Mouse (Mus musculus) gastrocnemius, postnatal 10 days (tissue): ENCODE data around the gene Ccdc102a. TPM values are rescaled to one million over a fixed set of nuclear protein-coding genes. Genes with fewer than 3 reads are reported as not detected.

Source experiments
- DNase-seq: peaks from one replicate; pipeline ENCODE4 v3.0.0; 2021; ENCODE audit warnings: mixed read lengths
- total RNA-seq, 2 experiments: library from RNA; stranded (reverse); gene quantifications; 2 replicates each; pipeline ENCODE4 v1.2.3; 2021

Gene Ccdc102a
- total RNA-seq, 2 experiments from 2014 or later: 10.3 to 15.1 TPM

GRCm38 (mm10) chr8:94922176-94922575, 4.3 kb upstream of the Ccdc102a start:
- DNase-seq: no peak

GRCm38 (mm10) chr8:94919256-94919655, 1.4 kb upstream of the Ccdc102a start:
- no peak for DNase-seq

GRCm38 (mm10) chr8:94917352-94917751, 546 bp downstream of the Ccdc102a start:
- peak; percentile 96 for DNase-seq

GRCm38 (mm10) chr8:94916960-94917324, 956 bp downstream of the Ccdc102a start:
- no peak for DNase-seq

GRCm38 (mm10) chr8:94916311-94916959, 1.5 kb downstream of the Ccdc102a start:
- no peak for DNase-seq

- DNase-seq: peak; percentile 68
Observed at GRCm38 (mm10) chr8:94914701-94915101, 3.2 kb downstream of the Ccdc102a start.

GRCm38 (mm10) chr8:94914256-94914655, 3.6 kb downstream of the Ccdc102a start:
- no peak for DNase-seq

GRCm38 (mm10) chr8:94913061-94913660, 4.7 kb downstream of the Ccdc102a start:
- peak; percentile 74 for DNase-seq

- peak; percentile 87 for DNase-seq
Observed at GRCm38 (mm10) chr8:94908847-94909246, 9.1 kb downstream of the Ccdc102a start.

- no peak for DNase-seq
Observed at GRCm38 (mm10) chr8:94907591-94908300, 10.2 kb downstream of the Ccdc102a start.

- peak; percentile 88 for DNase-seq
Observed at GRCm38 (mm10) chr8:94904450-94905175, 13.3 kb downstream of the Ccdc102a start.

- no peak for DNase-seq
Observed at GRCm38 (mm10) chr8:94903709-94904108, 14.2 kb downstream of the Ccdc102a start.

GRCm38 (mm10) chr8:94901031-94901430, 16.9 kb downstream of the Ccdc102a start:
- no peak for DNase-seq

GRCm38 (mm10) chr8:94900617-94901016, 17.3 kb downstream of the Ccdc102a start:
- DNase-seq: no peak

- no peak for DNase-seq
Observed at GRCm38 (mm10) chr8:94899262-94899661, 18.6 kb downstream of the Ccdc102a start.

GRCm38 (mm10) chr8:94892917-94893316, 25.0 kb downstream of the Ccdc102a start:
- no peak for DNase-seq

- no peak for DNase-seq
Observed at GRCm38 (mm10) chr8:94888383-94889036, 29.4 kb downstream of the Ccdc102a start.

GRCm38 (mm10) chr8:94880742-94881141, 37.2 kb downstream of the Ccdc102a start:
- DNase-seq: no peak

GRCm38 (mm10) chr8:94876820-94877219, 41.1 kb downstream of the Ccdc102a start:
- no peak for DNase-seq

GRCm38 (mm10) chr8:94876197-94876730, 41.6 kb downstream of the Ccdc102a start, which contains the start of gene Dok4:
Gene Dok4, minus strand, starts transcription at chr8:94876330.
- DNase-seq: peak; percentile 92

GRCm38 (mm10) chr8:94875871-94876150, 42.1 kb downstream of the Ccdc102a start:
- DNase-seq: no peak
